Mouse (Mus musculus) myocyte (in vitro differentiated cells): Measurements from ENCODE around the gene Slc2a13. TPM values are rescaled to one million over a fixed set of nuclear protein-coding genes. Genes with fewer than 3 reads are reported as not detected.

Experiments used
- H3K27me3 ChIP-seq: one replicate; pipeline ENCODE4 v1.6.1; 2011; ENCODE audit not compliant: control insufficient read depth, insufficient read depth, insufficient read length
- H3K36me3 ChIP-seq: one replicate; pipeline ENCODE4 v1.6.1; 2011; ENCODE audit not compliant: control insufficient read depth, insufficient read depth
- H3K4me2 ChIP-seq: one replicate; pipeline ENCODE4 v1.6.1; 2011; ENCODE audit warnings: low read depth, control low read depth
- H3K4me3 ChIP-seq: one replicate; pipeline ENCODE4 v1.5.1; 2011; ENCODE audit warnings: mild to moderate bottlenecking, control low read depth, moderate library complexity
- H3K79me2 ChIP-seq: one replicate; pipeline ENCODE4 v1.6.1; 2011; ENCODE audit not compliant: control insufficient read depth, insufficient read depth
- H3ac ChIP-seq: one replicate; pipeline ENCODE4 v1.6.1; 2011; ENCODE audit not compliant: control insufficient read depth, insufficient read length
- CEBPB ChIP-seq: IDR thresholded peaks from 2 replicates; pipeline ENCODE4 v1.6.1; 2011; ENCODE audit warnings: mild to moderate bottlenecking, moderate library complexity; ENCODE audit not compliant: poor library complexity, insufficient read depth, severe bottlenecking
- E2F4 ChIP-seq: IDR thresholded peaks from one replicate; pipeline ENCODE4 v1.6.1; 2011; ENCODE audit warnings: mild to moderate bottlenecking, control low read depth, moderate library complexity; ENCODE audit not compliant: insufficient read depth
- MAX ChIP-seq: IDR thresholded peaks from one replicate; pipeline ENCODE4 v1.6.1; 2011; ENCODE audit warnings: low read depth, mild to moderate bottlenecking, control low read depth
- MYOD1 ChIP-seq, 3 experiments: IDR thresholded peaks; one replicate each; pipeline ENCODE4 v1.6.1; 2011; ENCODE audit warnings: control low read depth in 2 of 3, low read depth in 2 of 3, mild to moderate bottlenecking in 2 of 3, moderate library complexity in 1 of 3; ENCODE audit not compliant: insufficient read length in 2 of 3, control insufficient read depth in 1 of 3
- MYOG ChIP-seq, 3 experiments: IDR thresholded peaks; one replicate each; pipeline ENCODE4 v1.6.1; 2011; ENCODE audit warnings: control low read depth in 2 of 3, low read depth in 2 of 3, mild to moderate bottlenecking in 2 of 3; ENCODE audit not compliant: insufficient read length in 2 of 3, control insufficient read depth in 1 of 3, insufficient read depth in 1 of 3
- POLR2A ChIP-seq: IDR thresholded peaks from one replicate; pipeline ENCODE4 v1.6.1; 2011; ENCODE audit warnings: low read depth, mild to moderate bottlenecking, control low read depth, moderate library complexity; ENCODE audit not compliant: insufficient read length
- POLR2AphosphoS2 ChIP-seq: IDR thresholded peaks from one replicate; pipeline ENCODE4 v1.6.1; 2011; ENCODE audit warnings: low read depth, control low read depth; ENCODE audit not compliant: insufficient read length
- REST ChIP-seq: IDR thresholded peaks from one replicate; pipeline ENCODE4 v1.6.1; 2011; ENCODE audit warnings: mild to moderate bottlenecking, control low read depth, moderate library complexity; ENCODE audit not compliant: insufficient read depth, insufficient read length
- SRF ChIP-seq: IDR thresholded peaks from one replicate; pipeline ENCODE4 v1.6.1; 2011; ENCODE audit warnings: low read depth; ENCODE audit not compliant: control insufficient read depth, insufficient read length
- TCF12 ChIP-seq: IDR thresholded peaks from one replicate; pipeline ENCODE4 v1.6.1; 2011; ENCODE audit warnings: mild to moderate bottlenecking, control low read depth; ENCODE audit not compliant: poor library complexity, insufficient read depth, severe bottlenecking
- TCF3 ChIP-seq: IDR thresholded peaks from one replicate; pipeline ENCODE4 v1.6.1; 2011; ENCODE audit warnings: low read depth, control low read depth; ENCODE audit not compliant: insufficient read length
- USF1 ChIP-seq: IDR thresholded peaks from one replicate; pipeline ENCODE4 v1.6.1; 2011; ENCODE audit warnings: low read depth, mild to moderate bottlenecking, control low read depth, moderate library complexity
- polyA plus RNA-seq: library from polyadenylated mRNA; unstranded; fragments of >200 nt; fragmentation: generic; extraction: Trizol; gene quantifications from one replicate; pipeline ENCODE4 v1.2.1, GENCODE M21; 2012; ENCODE audit warnings: missing spikeins

The Slc2a13 gene
- polyA plus RNA-seq, 1 experiment: 0.62 TPM

DNA sequence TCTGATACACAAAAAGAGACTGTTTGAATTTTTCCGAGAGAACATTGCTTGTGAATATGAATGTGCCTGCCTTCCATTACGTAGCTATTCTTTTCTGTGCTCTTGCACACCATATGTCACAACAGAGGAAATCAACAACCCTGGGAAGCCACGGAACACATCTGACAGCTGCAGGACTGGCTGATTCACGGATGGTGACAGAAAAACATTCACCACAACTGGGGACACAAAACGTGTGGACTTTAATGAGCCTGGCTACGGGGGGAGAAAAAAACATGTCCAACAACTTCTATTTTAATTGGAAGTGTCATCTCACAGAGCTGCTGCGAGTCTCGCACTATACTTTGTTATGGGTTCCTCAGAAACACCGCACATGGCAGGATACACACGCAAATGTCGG, 196.0 kb downstream of the Slc2a13 start:
- Histone ChIP-seq H3K36me3 (no peaks in the 10 kb centered on the region), H3K4me3 (no peak overlapping the region), H3ac (no peak overlapping the region), H3K79me2 (no peaks in the 10 kb centered on the region), H3K4me2 (no peak overlapping the region), H3K27me3 (no peaks in the 10 kb centered on the region)
- TF ChIP-seq SRF (no peak), TCF3 (no peak), USF1 (no peak), CEBPB (no peak), TCF12 (no peak), POLR2A (no peak), MAX (no peak), REST (no peak), MYOG (IDR thresholded peaks at IDR 0.05; ENCODE audit: control insufficient read depth in 1 of 3, insufficient read depth in 1 of 3, insufficient read length in 2 of 3, low read depth in 2 of 3) (no peak)

DNA sequence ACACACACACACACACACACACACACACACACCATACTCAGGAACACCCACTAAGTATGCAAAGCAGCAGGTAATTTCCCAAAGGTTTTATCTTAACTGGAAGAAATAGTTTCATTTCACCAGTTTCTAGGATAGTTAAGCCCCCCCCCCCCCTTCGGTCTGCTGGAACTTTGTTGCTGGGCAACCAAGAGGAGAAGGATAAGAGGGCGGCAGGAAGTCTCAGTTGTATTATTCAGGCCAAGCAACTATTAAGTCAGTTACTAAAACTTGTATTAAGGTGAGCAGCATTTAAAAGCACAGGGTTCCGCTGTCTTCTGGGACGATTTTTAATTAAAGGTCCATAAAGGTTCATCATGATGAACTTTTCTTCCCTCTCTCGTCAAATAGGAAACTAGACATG, 198.6 kb downstream of the Slc2a13 start:
- Histone ChIP-seq H3K36me3 (no peaks in the 10 kb centered on the region), H3K4me3 (no peak overlapping the region), H3K4me2 (no peak overlapping the region), H3K79me2 (no peaks in the 10 kb centered on the region), H3K27me3 (no peaks in the 10 kb centered on the region), H3ac (no peak overlapping the region)
- TF ChIP-seq SRF: no peak
- no peak for TF ChIP-seq REST
- TF ChIP-seq USF1: no peak
- TF ChIP-seq MYOD1 (IDR thresholded peaks at IDR 0.05; ENCODE audit: control insufficient read depth in 1 of 3, insufficient read length in 2 of 3, low read depth in 2 of 3): no peak

GRCm38 (mm10) chr15:91373203-91373584, 199.9 kb downstream of the Slc2a13 start:
- Histone ChIP-seq H3K4me3 (no peak overlapping the region), H3K79me2 (no peaks in the 10 kb centered on the region), H3ac (no peak overlapping the region), H3K4me2 (no peak overlapping the region), H3K36me3 (no peaks in the 10 kb centered on the region), H3K27me3 (no peaks in the 10 kb centered on the region)
- TF ChIP-seq TCF12 (no peak), POLR2A (no peak), POLR2AphosphoS2 (no peak), CEBPB (no peak), MYOG (IDR thresholded peaks at IDR 0.05; ENCODE audit: control insufficient read depth in 1 of 3, insufficient read depth in 1 of 3, insufficient read length in 2 of 3, low read depth in 2 of 3) (no peak)

GRCm38 (mm10) chr15:91372464-91373202, 200.4 kb downstream of the Slc2a13 start:
- no peaks in the 10 kb centered on the region for H3K27me3 ChIP-seq
- H3ac ChIP-seq: no peak overlapping the region
- no peak overlapping the region for H3K4me2 ChIP-seq
- TF ChIP-seq E2F4 (no peak), TCF3 (no peak), CEBPB (no peak), TCF12 (no peak), POLR2AphosphoS2 (no peak), MYOD1 (IDR thresholded peaks at IDR 0.05; ENCODE audit: control insufficient read depth in 1 of 3, insufficient read length in 2 of 3, low read depth in 2 of 3) (no peak), MYOG (IDR thresholded peaks at IDR 0.05; ENCODE audit: control insufficient read depth in 1 of 3, insufficient read depth in 1 of 3, insufficient read length in 2 of 3, low read depth in 2 of 3) (no peak), REST (no peak), POLR2A (no peak), SRF (no peak), USF1 (no peak), MAX (no peak)
- no peak overlapping the region for H3K4me3 ChIP-seq
- H3K36me3 ChIP-seq: no peaks in the 10 kb centered on the region
- no peaks in the 10 kb centered on the region for H3K79me2 ChIP-seq

DNA sequence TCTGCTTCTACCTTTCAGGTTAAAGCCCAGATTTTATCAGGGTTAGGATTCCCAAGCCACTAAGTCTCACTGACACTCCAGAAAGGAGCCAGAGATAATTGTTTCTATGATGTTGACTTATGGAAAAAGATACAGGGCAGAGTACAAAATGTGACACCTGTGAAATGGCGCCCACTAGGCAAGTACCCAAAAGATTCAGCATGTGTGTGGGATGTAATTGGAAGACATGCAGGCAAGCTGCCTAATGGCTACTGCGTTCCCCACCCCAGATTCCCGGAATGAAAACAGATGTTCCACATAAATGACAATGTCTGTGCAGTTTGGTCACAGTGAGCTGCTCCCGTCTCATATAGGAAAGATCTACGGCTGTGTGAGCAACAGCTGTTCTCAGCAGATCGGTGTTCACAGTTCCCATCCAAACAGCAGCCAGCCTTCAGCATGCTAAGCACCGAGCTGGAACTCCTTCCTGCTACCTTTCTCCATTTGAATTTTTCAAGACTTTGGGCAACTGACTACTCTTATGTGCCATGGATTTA, 201.1 kb downstream of the Slc2a13 start:
- TF ChIP-seq MYOD1 (IDR thresholded peaks at IDR 0.05; ENCODE audit: control insufficient read depth in 1 of 3, insufficient read length in 2 of 3, low read depth in 2 of 3) (peak in 1 of 3 experiments; percentile 27), E2F4 (no peak)
- no peak overlapping the region for H3ac ChIP-seq
- H3K27me3 ChIP-seq: no peaks in the 10 kb centered on the region
- H3K79me2 ChIP-seq: no peaks in the 10 kb centered on the region
- no peak overlapping the region for H3K4me3 ChIP-seq
- no peak overlapping the region for H3K4me2 ChIP-seq
- H3K36me3 ChIP-seq: no peaks in the 10 kb centered on the region
